26 mouse cellular contexts compared by ENCODE assay signal in genomic region chr13:60355707-60356490, GRCm38 (mm10).
DNase-seq lines count a peak whose midpoint lies in the region; ATAC-seq and TF ChIP-seq lines count a peak whose summit lies in the region.
"Had no signal": no experiment of that assay in that cellular context is flagged by ENCODE, and none has a peak within 500 bp of the region (broad histone marks: within the 10 kb centered on the region; RNA-seq: fewer than 3 reads in every experiment).

No protein-coding gene starts in this region.

- H3K4me2 ChIP-seq in kidney, embryonic 15.5 days = no peak overlapping the region
- H3K4me2 ChIP-seq: embryonic facial prominence, embryonic 12.5 days; forebrain, embryonic 15.5 days; heart, embryonic 15.5 days; hindbrain, embryonic 14.5 days; limb, embryonic 13.5 days had no signal

- in situ Hi-C loops in ES-E14 (cut with MboI; ENCODE audit: low sequenced_read_pairs in 2 of 2, unreplicated experiment in 2 of 2) = no loop called here

- H3K36me3 ChIP-seq in kidney, embryonic 15.5 days = no peaks in the 10 kb centered on the region
- no peaks in the 10 kb centered on the region for H3K36me3 ChIP-seq in ES-E14 (ENCODE audit: control insufficient read depth, insufficient read depth, low read length, poor library complexity, severe bottlenecking)
- H3K36me3 ChIP-seq: embryonic facial prominence, embryonic 12.5 days; forebrain, embryonic 15.5 days; heart, embryonic 15.5 days; limb, embryonic 13.5 days had no signal

- no peak for DNase-seq in kidney, postnatal 4 days
- DNase-seq in ES-CJ7 (ENCODE audit: low read depth, low spot score) (peak; percentile 14), ES-E14 (ENCODE audit: low read depth, low spot score) (peak; percentile 7)
- no peak for DNase-seq in frontal cortex, postnatal 36 days (ENCODE audit: low spot score in 2 of 2)
- no peak for DNase-seq in cerebellum, adult 11 months
- DNase-seq: adrenal gland, postnatal 25 days; cerebellum, postnatal 10 days; gastrocnemius, postnatal 25 days; heart, adult 2 months; heart, postnatal 36 days; kidney, adult 9 months; kidney, postnatal 25 days; lung, postnatal 4 days; midbrain, embryonic 14.5 days; right cerebral cortex, postnatal 25 days; thymus, adult 18-20 months; thymus, postnatal 36 days had no signal

- TF ChIP-seq CTCF in embryonic fibroblast, embryonic 13.5 days (IDR thresholded peaks at IDR 0.05; ENCODE audit: borderline replicate concordance, insufficient read depth, low read length) = no peak

- peak overlapping the region; percentile 7; the same call in 1 of the 2 replicates for H3K27ac ChIP-seq in kidney, embryonic 15.5 days
- no peak overlapping the region for H3K27ac ChIP-seq in ES-E14 (ENCODE audit: insufficient read depth, low read depth, low read length, poor library complexity, severe bottlenecking)
- H3K27ac ChIP-seq in embryonic fibroblast, embryonic 13.5 days (ENCODE audit: insufficient read depth, low read length) = peak overlapping the region; percentile 11; the same call in 1 of the 2 replicates
- H3K27ac ChIP-seq: embryonic facial prominence, embryonic 12.5 days; forebrain, embryonic 15.5 days; heart, adult 2 months; heart, embryonic 15.5 days; hindbrain, embryonic 14.5 days; limb, embryonic 13.5 days; liver, embryonic 14.5 days had no signal

- H3K4me3 ChIP-seq in kidney, embryonic 15.5 days (replicated peaks) = no peak overlapping the region
- H3K4me3 ChIP-seq in ES-E14 (ENCODE audit: insufficient read depth in 1 of 2, low read depth in 1 of 2, low read length in 2 of 2, poor library complexity in 1 of 2, severe bottlenecking in 1 of 2) = no peak overlapping the region
- no peak overlapping the region for H3K4me3 ChIP-seq in embryonic fibroblast, embryonic 13.5 days (ENCODE audit: insufficient read depth, low read length)
- H3K4me3 ChIP-seq: embryonic facial prominence, embryonic 12.5 days; forebrain, embryonic 15.5 days; heart, adult 2 months; heart, embryonic 15.5 days; limb, embryonic 13.5 days had no signal

- no peak for ATAC-seq in kidney, embryonic 15.5 days (replicated peaks; ENCODE audit: low FRiP score)
- ATAC-seq: forebrain, embryonic 15.5 days; inflammation-experienced regulatory T-cells, adult 6 months had no signal

- H3K9ac ChIP-seq in kidney, embryonic 15.5 days = no peak overlapping the region
- H3K9ac ChIP-seq in ES-E14 (ENCODE audit: insufficient read depth, low read depth, low read length, poor library complexity, severe bottlenecking) = no peak overlapping the region
- H3K9ac ChIP-seq: embryonic facial prominence, embryonic 12.5 days; forebrain, embryonic 15.5 days; heart, embryonic 15.5 days; hindbrain, embryonic 14.5 days; limb, embryonic 13.5 days; liver, embryonic 14.5 days had no signal

- H3K9me3 ChIP-seq in kidney, embryonic 15.5 days (replicated peaks) = no peaks in the 10 kb centered on the region
- no peaks in the 10 kb centered on the region for H3K9me3 ChIP-seq in ES-E14 (ENCODE audit: control insufficient read depth, insufficient read depth, low read depth, low read length)
- H3K9me3 ChIP-seq: embryonic facial prominence, embryonic 12.5 days; forebrain, embryonic 15.5 days; heart, embryonic 15.5 days; limb, embryonic 13.5 days had no signal

- peaks cover 12% of the 10 kb centered on the region for H3K4me1 ChIP-seq in kidney, embryonic 15.5 days
- H3K4me1 ChIP-seq in ES-E14 (ENCODE audit: control insufficient read depth in 2 of 2, insufficient read depth in 2 of 2, low read length in 2 of 2, poor library complexity in 1 of 2) = peaks cover 5 to 7% of the 10 kb centered on the region in 2 experiments
- no peaks in the 10 kb centered on the region for H3K4me1 ChIP-seq in embryonic fibroblast, embryonic 13.5 days (ENCODE audit: control insufficient read depth, insufficient read depth, low read length)
- H3K4me1 ChIP-seq: forebrain, embryonic 15.5 days had no signal

- no peak for TF ChIP-seq POLR2A in embryonic fibroblast, embryonic 13.5 days (IDR thresholded peaks at IDR 0.05; ENCODE audit: low read depth, low read length)

- no peaks in the 10 kb centered on the region for H3K27me3 ChIP-seq in kidney, embryonic 15.5 days
- H3K27me3 ChIP-seq: embryonic facial prominence, embryonic 12.5 days; forebrain, embryonic 15.5 days; heart, embryonic 15.5 days; limb, embryonic 13.5 days had no signal

- WGBS in kidney, embryonic 15.5 days = 48% methylated on average over 6 of the region's 6 CpGs

TF ChIP-seq in ES-E14, 5 proteins besides CTCF, POLR2A, EP300 and RAD21:
- TF ChIP-seq HCFC1 (IDR thresholded peaks at IDR 0.05; ENCODE audit: borderline replicate concordance, insufficient read depth, low read length) = no peak

Comparison
In these comparisons a context has a peak if more than half of its experiments do, and no peak if none do; other contexts are left out.
1. DNase-seq: peak in ES-CJ7 (single experiment) and ES-E14 (single experiment); none in kidney, postnatal 4 days (0 of 2), frontal cortex, postnatal 36 days (0 of 2) and cerebellum, adult 11 months (single experiment).